Mouse (Mus musculus) lung, embryonic 14.5 days (tissue): Measurements from ENCODE around the gene Rita1. TPM values are rescaled to one million over a fixed set of nuclear protein-coding genes. Genes with fewer than 3 reads are reported as not detected.

Experiments used
- ATAC-seq: fragments of 200-750 bp; cut with Nextera tagmentation; 2 replicates; pipeline ENCODE4 v1.8.0; 2017; ENCODE audit warnings: mild to moderate bottlenecking, moderate TSS enrichment, moderate library complexity; ENCODE audit not compliant: insufficient read depth
- DNase-seq: peaks from one replicate; pipeline ENCODE4 v3.0.0-alpha.2; 2015
- H3K27ac ChIP-seq: fragments of 300-500 bp; sonication (generic); 2 replicates; pipeline ENCODE4 v1.5.1; 2014; ENCODE audit warnings: low read depth, mild to moderate bottlenecking, moderate library complexity
- H3K27me3 ChIP-seq: fragments of 300-500 bp; sonication (generic); 2 replicates; pipeline ENCODE4 v1.6.1; 2014; ENCODE audit warnings: low read length, control low read depth; ENCODE audit not compliant: insufficient read depth
- H3K36me3 ChIP-seq: fragments of 300-500 bp; sonication (generic); 2 replicates; pipeline ENCODE4 v1.6.1; 2014; ENCODE audit warnings: control low read depth; ENCODE audit not compliant: insufficient read depth
- H3K4me1 ChIP-seq: fragments of 300-500 bp; sonication (generic); 2 replicates; pipeline ENCODE4 v1.6.1; 2014; ENCODE audit warnings: antibody characterized with exemption, control low read depth; ENCODE audit not compliant: insufficient read depth
- H3K4me2 ChIP-seq: fragments of 300-500 bp; sonication (generic); 2 replicates; pipeline ENCODE4 v1.6.1; 2014; ENCODE audit warnings: mild to moderate bottlenecking
- H3K4me3 ChIP-seq: fragments of 300-500 bp; sonication (generic); 2 replicates; pipeline ENCODE4 v1.5.1; 2014; ENCODE audit warnings: low read depth, low read length
- H3K9ac ChIP-seq: fragments of 300-500 bp; sonication (generic); 2 replicates; pipeline ENCODE4 v1.6.1; 2014
- H3K9me3 ChIP-seq: fragments of 300-500 bp; sonication (generic); 2 replicates; pipeline ENCODE4 v1.6.1; 2016; ENCODE audit warnings: low read depth, low read length, control low read depth
- CTCF ChIP-seq: IDR thresholded peaks from 2 replicates; pipeline ENCODE4 v1.5.1; 2016; ENCODE audit warnings: antibody characterized with exemption, low read depth
- WGBS: fragments of 180-500 bp; shearing (Covaris S2); extraction: QIAGEN DNeasy Blood & Tissue Kit; methylation state at CpG from one replicate; pipeline ENCODE4 v1.1.7; 2014; 5-methylcytosine and 5-hydroxymethylcytosine counted together
- polyA plus RNA-seq: library from polyadenylated mRNA; unstranded; fragments of >200 nt; fragmentation: Nextera tagmentation; extraction: Ambion mirVana; gene quantifications from 2 replicates; pipeline ENCODE4 v1.2.1, GENCODE M21; 2014

Gene Rita1
- polyA plus RNA-seq, 1 experiment from 2014 or later = 9.5 TPM

GRCm38 (mm10) chr5:120570289-120570897 is 42.0 kb downstream of the Rita1 start:
- no peak overlapping the region for H3K9ac ChIP-seq
- H3K36me3 ChIP-seq = peaks cover 8% of the 10 kb centered on the region; the same call in 1 of the 2 replicates
- no peak for TF ChIP-seq CTCF
- H3K27me3 ChIP-seq = no peaks in the 10 kb centered on the region
- no peaks in the 10 kb centered on the region for H3K9me3 ChIP-seq
- no peak overlapping the region for H3K4me2 ChIP-seq
- H3K4me1 ChIP-seq = peaks cover 54% of the 10 kb centered on the region
- DNase-seq = no peak
- peak overlapping the region; percentile 80 for H3K27ac ChIP-seq
- no peak for ATAC-seq
- H3K4me3 ChIP-seq = no peak overlapping the region
- 70% methylated on average over 11 of the region's 11 CpGs for WGBS

- Histone ChIP-seq H3K4me3 (no peak overlapping the region), H3K36me3 (peaks cover 7% of the 10 kb centered on the region; the same call in 1 of the 2 replicates), H3K27ac (0 out of 2 replicates have a peak overlapping the region, but pooled peaks have one; percentile 3), H3K9ac (no peak overlapping the region), H3K9me3 (no peaks in the 10 kb centered on the region), H3K4me2 (no peak overlapping the region), H3K27me3 (no peaks in the 10 kb centered on the region), H3K4me1 (peaks cover 60% of the 10 kb centered on the region)
- no peak for TF ChIP-seq CTCF
- no peak for ATAC-seq
- WGBS = 54% methylated on average over 3 of the region's 3 CpGs
- peak; percentile 57 for DNase-seq
These were observed 42.6 kb downstream of the Rita1 start for GRCm38 (mm10) chr5:120569791-120570190.

- TF ChIP-seq CTCF = no peak
- H3K27ac ChIP-seq = peak overlapping the region; percentile 15; the same call in 1 of the 2 replicates
- no peak overlapping the region for H3K9ac ChIP-seq
- H3K36me3 ChIP-seq = no peaks in the 10 kb centered on the region; the same call in 1 of the 2 replicates
- peaks cover 66% of the 10 kb centered on the region for H3K4me1 ChIP-seq
- 63% methylated on average over 4 of the region's 4 CpGs for WGBS
- ATAC-seq = no peak
- no peak for DNase-seq
- no peaks in the 10 kb centered on the region for H3K27me3 ChIP-seq
- no peaks in the 10 kb centered on the region for H3K9me3 ChIP-seq
- H3K4me2 ChIP-seq = no peak overlapping the region
- no peak overlapping the region for H3K4me3 ChIP-seq
These were observed 43.4 kb downstream of the Rita1 start for GRCm38 (mm10) chr5:120568964-120569363.

GRCm38 (mm10) chr5:120568336-120568768 is 44.0 kb downstream of the Rita1 start:
- H3K4me1 ChIP-seq = peaks cover 72% of the 10 kb centered on the region
- H3K4me2 ChIP-seq = no peak overlapping the region
- no peak for ATAC-seq
- H3K27ac ChIP-seq = peak overlapping the region; percentile 82; the same call in 1 of the 2 replicates
- H3K4me3 ChIP-seq = no peak overlapping the region
- H3K9me3 ChIP-seq = no peaks in the 10 kb centered on the region
- no peaks in the 10 kb centered on the region; the same call in 1 of the 2 replicates for H3K36me3 ChIP-seq
- no peak overlapping the region for H3K9ac ChIP-seq
- no peaks in the 10 kb centered on the region for H3K27me3 ChIP-seq
- no peak for TF ChIP-seq CTCF
- DNase-seq = peak; percentile 53
- WGBS = 54% methylated on average over 9 of the region's 9 CpGs

GRCm38 (mm10) chr5:120567761-120568211 is 44.6 kb downstream of the Rita1 start:
- no peak overlapping the region for H3K9ac ChIP-seq
- peak overlapping the region; percentile 82 for H3K27ac ChIP-seq
- WGBS = 61% methylated on average over 14 of the region's 14 CpGs
- TF ChIP-seq CTCF = no peak
- ATAC-seq (no peak), DNase-seq (peak; percentile 19)
- no peak overlapping the region for H3K4me3 ChIP-seq
- H3K36me3 ChIP-seq = no peaks in the 10 kb centered on the region; the same call in 1 of the 2 replicates
- peaks cover 78% of the 10 kb centered on the region for H3K4me1 ChIP-seq
- H3K4me2 ChIP-seq = no peak overlapping the region
- H3K27me3 ChIP-seq = no peaks in the 10 kb centered on the region
- H3K9me3 ChIP-seq = no peaks in the 10 kb centered on the region

GRCm38 (mm10) chr5:120567253-120567701 is 45.1 kb downstream of the Rita1 start:
- H3K4me3 ChIP-seq = no peak overlapping the region
- H3K4me2 ChIP-seq = 0 out of 2 replicates have a peak overlapping the region, but pooled peaks have one; percentile 16
- no peaks in the 10 kb centered on the region for H3K27me3 ChIP-seq
- no peak overlapping the region for H3K9ac ChIP-seq
- peak overlapping the region; percentile 82 for H3K27ac ChIP-seq
- WGBS = 27% methylated on average over 21 of the region's 21 CpGs
- DNase-seq = peak; percentile 83
- no peaks in the 10 kb centered on the region for H3K9me3 ChIP-seq
- TF ChIP-seq CTCF = no peak
- H3K4me1 ChIP-seq = peaks cover 80% of the 10 kb centered on the region
- H3K36me3 ChIP-seq = no peaks in the 10 kb centered on the region; the same call in 1 of the 2 replicates
- ATAC-seq = peak; percentile 38; the same call in 1 of the 2 replicates

GRCm38 (mm10) chr5:120566681-120567252 is 45.6 kb downstream of the Rita1 start:
- peak; percentile 54 for DNase-seq
- H3K27ac ChIP-seq = peak overlapping the region; percentile 82
- no peaks in the 10 kb centered on the region; the same call in 1 of the 2 replicates for H3K36me3 ChIP-seq
- H3K9ac ChIP-seq = no peak overlapping the region
- no peaks in the 10 kb centered on the region for H3K9me3 ChIP-seq
- no peaks in the 10 kb centered on the region for H3K27me3 ChIP-seq
- no peak overlapping the region for H3K4me2 ChIP-seq
- H3K4me1 ChIP-seq = peaks cover 79% of the 10 kb centered on the region
- no peak overlapping the region for H3K4me3 ChIP-seq
- no peak for TF ChIP-seq CTCF
- 44% methylated on average over 9 of the region's 9 CpGs for WGBS
- ATAC-seq = no peak
